Mouse (Mus musculus) lung, adult 10 weeks (tissue): Measurements from ENCODE around the gene Ttc7. TPM values are rescaled to one million over a fixed set of nuclear protein-coding genes. Genes with fewer than 3 reads are reported as not detected.

Source experiments
- polyA plus RNA-seq: library from polyadenylated mRNA; stranded (reverse); fragments of 350-450 nt; fragmentation: Illumina TruSeq; extraction: RNeasy Lipid Tissue Mini Kit (QIAGEN cat#74804); gene quantifications from one replicate; pipeline ENCODE4 v1.2.3, GENCODE M21; 2014; ENCODE audit warnings: low read depth, low replicate concordance; ENCODE audit not compliant: insufficient read depth

The Ttc7 gene
- polyA plus RNA-seq, result 29.6 TPM

DNA sequence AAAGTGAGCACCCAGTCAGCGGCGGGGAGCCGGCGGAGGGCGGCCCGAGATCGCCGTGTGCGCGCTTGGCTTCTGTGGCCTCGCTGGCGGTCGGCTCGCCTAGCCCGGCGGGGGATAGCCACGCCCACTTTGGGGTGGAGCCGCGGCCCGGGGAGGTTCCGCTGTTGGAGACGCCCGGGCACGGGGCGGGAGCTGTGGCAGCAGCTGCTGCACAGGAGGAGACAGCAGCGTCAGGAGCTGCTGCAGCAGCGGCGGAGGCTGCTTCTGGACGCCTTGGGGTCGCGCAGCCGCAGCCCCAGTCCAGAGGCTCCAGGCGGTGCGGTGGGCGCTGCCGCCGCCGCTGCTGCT is at the start of gene Ttc7:
Gene Ttc7, plus strand, starts transcription at position 181 of the 348 bp plus-strand sequence.

DNA sequence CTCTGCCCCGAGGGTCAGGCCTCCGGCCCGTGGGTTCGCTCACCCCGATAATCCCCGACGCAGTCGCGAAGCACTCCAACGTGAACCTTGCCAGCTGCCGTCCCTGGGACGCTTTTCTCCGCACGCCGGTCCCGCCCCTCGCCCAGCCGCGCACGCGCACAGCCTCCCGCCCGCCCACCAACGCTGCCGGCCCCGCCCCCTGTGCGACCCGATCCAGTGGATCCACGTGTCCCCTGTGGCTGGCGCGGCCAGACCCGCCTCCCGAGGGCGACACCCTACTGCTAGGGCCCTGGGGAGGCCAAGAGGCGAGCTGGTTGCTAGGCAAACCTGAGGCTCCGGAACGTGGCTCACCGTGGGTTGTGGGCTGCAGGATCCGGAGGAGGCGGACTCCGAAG is 16.9 kb upstream of the Ttc7 start, which contains the start of gene Mcfd2:
Gene Mcfd2, minus strand, starts transcription at position 144 of the 395 bp plus-strand sequence.

DNA sequence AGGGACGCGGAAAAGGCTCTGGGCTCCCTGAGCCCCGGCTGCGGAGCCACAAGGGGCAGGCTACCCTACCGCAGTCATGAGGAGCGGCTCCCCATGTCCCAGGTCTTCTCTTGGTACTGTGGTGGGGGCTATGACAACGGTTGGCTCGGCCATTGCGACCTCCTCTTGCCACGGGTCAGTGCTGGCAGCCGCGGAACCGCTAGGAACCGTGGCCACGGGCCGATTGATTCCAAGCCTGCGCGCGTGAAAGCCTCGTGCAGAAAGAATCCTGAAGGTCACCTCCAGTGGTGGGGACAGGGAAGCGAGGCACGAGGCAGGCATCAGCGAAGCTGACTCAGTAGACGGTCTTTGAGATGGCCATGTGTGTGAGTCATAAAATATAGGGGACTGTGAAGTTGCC is 144.8 kb downstream of the Ttc7 start, which contains the start of gene Stpg4:
Gene Stpg4, minus strand, starts transcription at position 231 of the 400 bp plus-strand sequence.

Other genes with a start within 250 kb of the Ttc7 start
- gene Socs5, start 175.2 kb upstream of the Ttc7 start, polyA plus RNA-seq, result 15.1 TPM
- gene Mcfd2, start 17.0 kb upstream of the Ttc7 start, polyA plus RNA-seq, result 111 TPM
- gene Stpg4, start 144.9 kb downstream of the Ttc7 start, polyA plus RNA-seq, result not detected
- gene Calm2, start 164.0 kb downstream of the Ttc7 start, polyA plus RNA-seq, result 572 TPM